Mouse (Mus musculus): ENCODE results near the gene Syngr2.

DNA sequence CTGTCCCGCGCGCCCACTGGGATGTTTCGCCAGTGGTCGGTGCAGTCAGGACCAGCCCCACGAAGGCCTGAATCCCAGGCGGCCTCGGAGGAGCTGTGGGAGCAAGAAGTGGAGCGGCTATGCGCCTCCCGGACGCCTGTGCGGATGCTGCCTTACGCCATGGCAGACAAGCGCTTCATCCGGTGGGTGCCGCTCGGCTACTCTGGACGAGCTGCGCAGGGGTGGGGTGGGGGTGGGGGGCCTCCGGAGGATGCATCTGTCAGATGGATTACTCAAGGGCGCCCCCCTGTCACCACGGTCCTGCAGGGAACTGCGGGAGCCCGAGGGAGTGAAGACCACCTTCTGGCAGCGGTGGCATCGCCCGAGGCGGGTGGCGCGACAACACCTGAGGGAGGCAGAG lies 26.4 kb upstream of the Syngr2 start:
- no peak for TF ChIP-seq EP300 (IDR thresholded peaks at IDR 0.05; ENCODE audit: low read depth)
- TF ChIP-seq CTCF (IDR thresholded peaks at IDR 0.05; ENCODE audit: low read depth): peak; percentile 80
